Mouse (Mus musculus): Measurements from ENCODE around the gene Glipr1. TPM values are rescaled to one million over a fixed set of nuclear protein-coding genes. Genes with fewer than 3 reads are reported as not detected.
"Not testable (repeated sequence)": the region's sequence is repeated elsewhere in the genome, so short reads cannot be mapped to it uniquely, and the experiment has no call there.

Gene Glipr1
- 0.68 and 0.79 TPM in 2 replicates for polyA plus RNA-seq (2012; rRNA removed)

DNA sequence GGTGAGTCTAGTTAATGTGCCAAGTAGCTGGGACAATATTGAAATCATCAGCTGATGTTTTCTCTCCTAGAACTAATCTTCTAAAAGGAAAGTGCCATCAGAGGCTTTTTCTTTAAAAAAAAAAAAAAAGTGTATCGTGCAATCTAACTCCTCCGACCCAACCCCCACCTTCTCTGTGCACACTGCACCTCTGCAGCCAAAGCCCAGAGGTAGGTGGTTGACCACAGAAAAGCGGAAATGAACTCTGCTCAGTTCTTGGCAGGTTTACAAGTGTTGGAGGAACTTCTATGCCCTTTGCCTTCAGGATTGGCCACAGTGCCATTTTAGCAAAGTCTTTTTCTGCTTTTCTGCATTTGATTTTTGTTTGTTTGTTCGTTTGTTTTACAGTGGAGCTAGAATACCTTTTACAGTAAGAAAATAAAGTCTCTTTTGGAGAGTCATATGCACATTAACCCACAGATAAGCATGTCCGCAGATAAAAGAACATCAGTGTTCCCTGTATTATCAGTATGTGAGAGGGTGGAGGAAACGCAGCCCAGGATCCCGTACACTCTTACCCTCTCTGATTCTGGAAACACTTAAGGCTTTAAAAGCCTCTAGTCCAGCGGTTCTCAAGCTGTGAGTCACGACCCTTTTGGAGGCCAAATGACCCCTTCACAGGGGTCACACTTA is at the start of gene Glipr1:
Gene Glipr1 (minus strand): TSS at position 88 of the 672 bp plus-strand sequence.
- DNase-seq (ENCODE audit: low read depth): no peak
- TF ChIP-seq POLR2A (IDR thresholded peaks at IDR 0.05; ENCODE audit: borderline replicate concordance, extremely low read depth, insufficient read depth, insufficient read length, poor library complexity, severe bottlenecking) (no peak), CTCF (IDR thresholded peaks at IDR 0.05; ENCODE audit: borderline replicate concordance, extremely low read depth, insufficient read depth, insufficient read length) (no peak)

DNA sequence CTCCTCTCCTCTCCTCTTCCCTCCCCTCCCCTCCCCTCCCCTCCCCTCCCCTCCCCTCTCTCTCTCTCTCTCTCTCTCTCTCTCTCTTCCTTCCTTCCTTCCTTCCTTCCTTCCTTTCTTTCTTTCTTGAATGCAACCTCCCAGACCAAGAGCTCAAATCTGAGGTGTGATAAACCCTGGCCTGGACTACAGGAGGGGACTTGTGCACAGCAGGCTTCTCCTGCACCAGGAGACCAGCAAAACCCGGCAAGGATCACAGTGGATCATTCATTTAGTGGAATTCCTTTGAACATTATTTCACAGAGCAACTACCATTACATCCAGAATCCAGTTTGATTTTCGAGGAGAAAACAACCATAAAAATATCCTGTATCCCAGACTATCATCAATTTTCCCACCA is 49.5 kb upstream of the Glipr1 start:
- DNase-seq (ENCODE audit: low read depth): peak; percentile 61

DNA sequence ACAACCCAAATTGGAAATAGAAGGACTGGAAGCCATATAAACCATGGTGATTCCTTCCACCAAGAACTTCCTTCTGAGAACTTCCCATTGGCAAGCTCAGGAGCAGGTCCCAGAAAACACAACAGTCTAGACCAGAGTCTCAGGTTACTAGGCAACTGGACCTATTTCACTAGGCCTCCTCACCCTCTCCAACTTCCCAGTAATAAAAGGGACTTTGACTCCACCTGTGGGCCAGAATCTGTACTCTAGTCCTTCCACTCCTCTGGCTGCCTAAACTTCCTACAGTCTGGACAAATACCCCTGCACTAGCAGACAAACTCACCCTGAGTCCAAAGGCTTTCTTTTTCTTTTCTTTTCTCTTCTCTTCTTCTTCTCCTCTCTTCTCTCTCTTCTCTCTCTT is 48.8 kb upstream of the Glipr1 start:
- TF ChIP-seq POLR2A (IDR thresholded peaks at IDR 0.05; ENCODE audit: borderline replicate concordance, extremely low read depth, insufficient read depth, insufficient read length, poor library complexity, severe bottlenecking) (no peak), CTCF (IDR thresholded peaks at IDR 0.05; ENCODE audit: borderline replicate concordance, extremely low read depth, insufficient read depth, insufficient read length) (no peak)
- DNase-seq (ENCODE audit: low read depth): no peak

DNA sequence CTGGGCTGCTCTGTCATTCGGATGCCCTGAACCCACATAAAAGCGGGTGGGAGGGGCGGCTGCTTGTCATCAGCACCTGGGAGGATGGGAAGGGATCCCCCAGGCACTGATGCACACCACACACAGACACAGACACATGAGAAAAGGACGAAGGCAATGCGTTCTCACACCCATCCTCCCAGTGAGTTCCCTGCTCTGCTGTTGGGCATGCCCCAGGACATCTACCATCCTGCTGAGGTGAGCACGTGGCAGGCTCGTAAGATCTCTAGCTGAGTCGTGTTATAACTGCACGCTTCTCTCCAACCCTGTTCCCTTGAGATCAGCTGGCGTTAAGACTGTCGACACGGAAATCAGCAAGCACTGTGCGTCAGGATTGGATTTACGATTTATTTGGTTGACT is 41.9 kb upstream of the Glipr1 start:
- DNase-seq (ENCODE audit: low read depth): peak; percentile 25

DNA sequence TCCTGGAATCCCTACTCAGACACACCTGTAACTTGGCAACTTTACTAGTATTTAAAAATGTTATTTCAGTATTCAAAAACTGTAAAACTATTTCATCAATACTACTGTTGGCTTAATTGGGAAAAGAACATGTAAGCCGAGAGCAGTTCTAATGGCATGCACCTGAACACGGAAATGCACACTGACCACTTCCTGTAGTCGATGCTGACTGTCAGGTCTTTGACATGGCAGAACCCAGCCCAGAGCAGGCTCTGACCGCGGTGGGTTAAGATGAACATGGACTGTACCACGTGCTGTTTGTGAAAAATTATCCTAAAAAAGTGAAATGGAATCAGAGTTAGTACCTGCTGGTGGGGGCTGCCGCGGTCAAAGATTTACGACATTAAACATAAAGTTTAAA is 41.1 kb upstream of the Glipr1 start:
- not testable (repeated sequence) for DNase-seq (ENCODE audit: low read depth)

DNA sequence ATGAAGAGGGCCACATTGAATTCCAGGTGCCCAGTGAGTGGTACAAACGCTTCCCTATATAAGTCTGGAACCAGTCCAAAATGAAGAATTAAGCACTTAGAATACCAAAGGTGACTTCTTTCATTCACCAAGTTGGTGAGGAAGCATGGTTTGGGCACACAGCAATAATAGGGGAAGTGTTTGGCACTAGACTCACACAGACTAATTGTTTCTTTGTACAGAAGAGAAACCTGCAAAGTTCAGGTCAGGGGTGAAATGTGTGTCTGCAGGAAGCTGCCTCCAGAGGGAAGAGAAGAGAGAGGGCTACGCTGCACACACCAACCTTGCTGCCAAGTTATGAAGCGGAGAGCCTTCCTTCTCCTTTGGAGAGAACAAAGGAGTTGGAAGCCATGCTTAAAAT is 26.3 kb upstream of the Glipr1 start:
- not testable (repeated sequence) for DNase-seq (ENCODE audit: low read depth)

DNA sequence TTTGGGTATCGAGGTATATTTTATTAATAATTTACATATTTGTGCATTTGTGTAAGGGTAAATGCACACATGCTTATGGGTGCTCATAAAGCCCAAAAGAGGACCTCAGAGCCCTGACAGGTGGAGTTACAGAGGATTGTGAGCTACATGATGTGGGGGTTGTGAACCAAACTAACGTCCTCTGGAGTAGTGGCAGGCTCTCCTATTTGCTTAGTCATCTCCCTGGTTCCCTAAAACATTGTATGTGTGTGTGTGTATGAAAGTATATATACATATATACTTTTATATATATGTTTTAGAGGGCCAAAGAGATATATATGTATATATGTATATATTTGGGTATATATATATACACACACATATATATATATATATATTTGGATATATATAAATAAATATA is 21.2 kb upstream of the Glipr1 start:
- DNase-seq (ENCODE audit: low read depth): no peak
- no peak for TF ChIP-seq CTCF (IDR thresholded peaks at IDR 0.05; ENCODE audit: borderline replicate concordance, extremely low read depth, insufficient read depth, insufficient read length)
- no peak for TF ChIP-seq POLR2A (IDR thresholded peaks at IDR 0.05; ENCODE audit: borderline replicate concordance, extremely low read depth, insufficient read depth, insufficient read length, poor library complexity, severe bottlenecking)

DNA sequence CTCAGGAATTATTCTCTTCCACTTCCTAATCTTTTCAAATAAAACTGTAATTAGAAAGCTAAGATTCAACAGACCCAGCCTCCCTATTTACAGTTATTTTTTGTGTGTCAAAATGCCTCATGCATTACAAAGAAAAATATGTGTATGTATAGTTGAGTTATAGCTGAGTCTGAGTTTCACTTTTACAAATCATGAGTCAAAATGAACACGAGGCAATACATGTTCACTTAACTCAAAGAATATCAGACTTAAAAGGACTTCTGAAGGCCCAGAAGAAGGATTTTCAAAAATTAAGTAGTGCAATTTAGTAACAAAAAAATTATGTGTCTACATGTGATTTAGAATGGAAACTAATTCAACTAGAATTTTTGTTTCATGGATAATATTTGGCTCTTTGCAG is 7.1 kb upstream of the Glipr1 start:
- not testable (repeated sequence) for DNase-seq (ENCODE audit: low read depth)

DNA sequence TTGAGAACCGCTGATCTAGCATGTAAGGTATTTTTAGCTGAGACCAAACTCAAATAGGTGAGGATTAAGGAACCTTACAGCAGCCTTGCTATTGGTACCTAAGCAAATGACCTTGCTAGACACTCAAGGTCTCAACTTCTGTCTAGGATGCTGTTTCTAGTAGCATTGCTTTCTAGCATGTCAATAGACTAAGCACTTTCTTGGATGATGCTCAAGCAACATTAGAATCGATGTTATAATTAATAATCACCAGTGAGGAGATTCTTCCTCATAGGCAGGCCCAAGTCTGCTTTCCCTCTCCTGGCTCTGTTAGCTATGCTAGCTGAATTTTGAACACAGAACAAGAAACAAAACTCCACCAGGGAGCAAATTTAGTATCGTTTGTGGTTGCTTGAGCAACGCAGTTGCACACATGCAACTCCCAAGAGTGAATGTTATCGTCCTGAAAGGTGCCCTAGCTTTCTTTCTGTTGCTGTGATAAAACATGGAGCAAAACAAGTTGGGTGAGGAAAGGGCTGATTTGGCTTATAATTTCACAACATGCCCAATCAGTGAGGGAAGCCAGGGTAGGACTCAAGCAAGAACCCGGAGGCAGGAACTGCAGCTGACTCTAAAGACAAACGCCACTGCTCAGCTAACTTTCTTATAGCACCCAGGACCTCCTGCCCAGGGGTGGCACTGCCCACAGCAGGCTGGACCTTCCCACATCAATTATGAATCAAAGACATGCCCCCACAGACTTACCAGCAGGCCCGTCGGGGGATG is 493 bp downstream of the Glipr1 start:
- TF ChIP-seq CTCF (IDR thresholded peaks at IDR 0.05; ENCODE audit: borderline replicate concordance, extremely low read depth, insufficient read depth, insufficient read length) (no peak), POLR2A (IDR thresholded peaks at IDR 0.05; ENCODE audit: borderline replicate concordance, extremely low read depth, insufficient read depth, insufficient read length, poor library complexity, severe bottlenecking) (no peak)
- no peak for DNase-seq (ENCODE audit: low read depth)

DNA sequence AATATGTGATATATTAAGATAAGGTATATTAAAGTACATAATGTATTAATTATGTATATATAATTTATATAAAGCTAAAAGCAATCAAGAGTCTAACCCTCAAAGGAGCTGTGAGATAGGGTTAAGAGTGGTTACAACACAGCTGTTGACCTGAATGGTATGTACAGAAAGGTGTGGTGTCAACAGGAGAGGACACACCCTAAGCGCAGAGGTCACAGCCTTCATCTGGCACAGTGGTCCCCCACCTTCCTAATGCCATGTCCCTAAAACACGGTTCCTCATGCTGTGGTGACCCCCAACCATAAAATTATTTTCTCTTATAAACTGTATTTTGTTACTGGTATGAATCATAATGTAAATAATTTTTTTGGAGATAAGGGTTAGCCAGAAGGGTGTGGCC is 1.1 kb downstream of the Glipr1 start:
- no peak for DNase-seq (ENCODE audit: low read depth)

DNA sequence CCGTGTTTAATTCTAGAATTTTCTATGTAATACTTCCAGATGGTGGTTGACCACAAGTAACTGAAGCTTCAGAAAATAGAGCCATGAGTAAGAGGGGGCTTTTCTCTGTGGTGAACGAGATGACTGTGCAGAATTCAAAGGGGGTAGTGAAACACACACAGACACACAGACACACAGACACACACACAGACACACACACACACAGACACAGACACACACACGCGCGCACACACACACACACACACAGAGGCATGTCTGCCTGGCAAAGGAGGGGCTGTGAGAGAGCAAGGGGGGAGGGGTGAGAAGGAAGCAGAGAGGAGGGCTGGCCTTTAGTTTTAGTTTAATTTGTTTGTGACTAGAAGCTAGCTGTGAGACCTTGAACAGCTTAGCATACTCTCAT is 1.9 kb downstream of the Glipr1 start:
- TF ChIP-seq POLR2A (IDR thresholded peaks at IDR 0.05; ENCODE audit: borderline replicate concordance, extremely low read depth, insufficient read depth, insufficient read length, poor library complexity, severe bottlenecking) (no peak), CTCF (IDR thresholded peaks at IDR 0.05; ENCODE audit: borderline replicate concordance, extremely low read depth, insufficient read depth, insufficient read length) (no peak)
- no peak for DNase-seq (ENCODE audit: low read depth)

More for the DNA sequence above, 1.1 kb downstream of the Glipr1 start:
- TF ChIP-seq POLR2A (IDR thresholded peaks at IDR 0.05; ENCODE audit: borderline replicate concordance, extremely low read depth, insufficient read depth, insufficient read length, poor library complexity, severe bottlenecking): no peak
- no peak for TF ChIP-seq CTCF (IDR thresholded peaks at IDR 0.05; ENCODE audit: borderline replicate concordance, extremely low read depth, insufficient read depth, insufficient read length)

DNA sequence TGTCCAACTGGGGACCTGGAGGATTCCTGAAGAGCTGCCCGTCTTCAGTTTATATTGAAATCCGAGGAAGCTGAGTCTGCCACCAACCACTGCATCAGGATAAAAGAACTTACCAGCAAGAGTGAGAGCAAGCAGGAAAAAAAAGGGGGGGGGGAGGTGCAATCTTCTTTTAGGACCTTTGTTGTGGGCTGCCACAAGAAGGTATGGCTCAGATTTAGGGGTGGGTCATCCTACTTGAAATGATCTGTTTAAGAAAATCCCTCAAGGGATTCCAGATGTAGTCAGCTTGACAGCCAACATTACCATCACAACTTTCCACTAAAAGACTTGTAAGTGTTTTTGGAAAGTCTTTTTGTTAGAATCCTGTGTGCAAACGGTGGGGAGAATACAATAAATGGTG is 2.7 kb downstream of the Glipr1 start:
- no peak for TF ChIP-seq POLR2A (IDR thresholded peaks at IDR 0.05; ENCODE audit: borderline replicate concordance, extremely low read depth, insufficient read depth, insufficient read length, poor library complexity, severe bottlenecking)
- TF ChIP-seq CTCF (IDR thresholded peaks at IDR 0.05; ENCODE audit: borderline replicate concordance, extremely low read depth, insufficient read depth, insufficient read length): no peak
- no peak for DNase-seq (ENCODE audit: low read depth)

DNA sequence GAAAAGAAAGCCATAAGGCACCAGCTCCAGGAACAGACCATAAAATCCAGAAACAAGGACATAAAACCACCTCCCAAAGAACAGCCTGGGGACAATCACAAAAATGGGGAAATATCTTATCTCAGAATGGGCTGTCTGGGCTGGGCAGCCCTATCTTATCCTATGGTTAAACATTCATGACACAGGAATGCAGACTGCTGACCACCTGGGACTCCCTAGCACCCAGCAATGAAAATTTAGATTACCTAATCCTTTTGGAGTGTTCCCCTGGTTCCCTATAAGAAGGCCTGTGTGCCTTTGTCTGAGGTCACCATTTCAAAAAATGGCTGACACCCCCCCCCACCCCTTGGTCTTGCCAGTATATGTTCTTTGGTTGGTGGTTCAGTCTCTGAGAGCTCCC is 4.8 kb downstream of the Glipr1 start:
- no peak for DNase-seq (ENCODE audit: low read depth)
- TF ChIP-seq POLR2A (IDR thresholded peaks at IDR 0.05; ENCODE audit: borderline replicate concordance, extremely low read depth, insufficient read depth, insufficient read length, poor library complexity, severe bottlenecking): no peak
- no peak for TF ChIP-seq CTCF (IDR thresholded peaks at IDR 0.05; ENCODE audit: borderline replicate concordance, extremely low read depth, insufficient read depth, insufficient read length)

Measured in brain, embryonic 14.5 days (tissue).